Mouse (Mus musculus) bone marrow macrophage, adult 2 months (primary cell): ENCODE data around the gene Usp36.

Experiments
- CTCF ChIP-seq: IDR thresholded peaks from 2 replicates; pipeline ENCODE4 v1.5.1; 2012; ENCODE audit warnings: low read depth, mild to moderate bottlenecking, low read length, moderate library complexity
- POLR2A ChIP-seq: IDR thresholded peaks from 2 replicates; pipeline ENCODE4 v1.6.1; 2012; ENCODE audit warnings: mild to moderate bottlenecking, low read depth, low read length, borderline replicate concordance

GRCm38 (mm10) chr11:118234500-118234899 is 55.5 kb downstream of the Usp36 start:
- TF ChIP-seq CTCF (no peak), POLR2A (no peak)
